Mouse (Mus musculus) neural tube, embryonic 11.5 days (tissue): ENCODE data around the gene Grk3. TPM values are rescaled to one million over a fixed set of nuclear protein-coding genes. Genes with fewer than 3 reads are reported as not detected.
A peak's percentile ranks its signal among the peaks of the same experiment; 100 is the strongest.

ENCODE experiments used
- ATAC-seq: fragments of 200-750 bp; cut with Nextera tagmentation; 2 replicates; pipeline ENCODE4 v1.8.0; 2017; ENCODE audit warnings: moderate number of reproducible peaks, mild to moderate bottlenecking, moderate TSS enrichment, moderate library complexity; ENCODE audit not compliant: insufficient read depth, low FRiP score, low TSS enrichment
- DNase-seq: peaks from one replicate; pipeline ENCODE4 v3.0.0-alpha.2; 2015; ENCODE audit warnings: low spot score
- H3K27ac ChIP-seq: fragments of 300-500 bp; sonication (generic); 2 replicates; pipeline ENCODE4 v1.5.1; 2014; ENCODE audit warnings: low read depth, mild to moderate bottlenecking, low read length
- H3K27me3 ChIP-seq: fragments of 300-500 bp; sonication (generic); 2 replicates; pipeline ENCODE4 v1.6.1; 2014; ENCODE audit warnings: mild to moderate bottlenecking, low read length, mixed read lengths; ENCODE audit not compliant: control insufficient read depth, insufficient read depth
- H3K36me3 ChIP-seq: fragments of 300-500 bp; sonication (generic); 2 replicates; pipeline ENCODE4 v1.6.1; 2014; ENCODE audit warnings: mild to moderate bottlenecking, low read length, moderate library complexity, mixed read lengths; ENCODE audit not compliant: control insufficient read depth, insufficient read depth
- H3K4me1 ChIP-seq: fragments of 300-500 bp; sonication (generic); 2 replicates; pipeline ENCODE4 v1.6.1; 2014; ENCODE audit warnings: low read length, mixed read lengths; ENCODE audit not compliant: control insufficient read depth, insufficient read depth
- H3K4me2 ChIP-seq: fragments of 300-500 bp; sonication (generic); 2 replicates; pipeline ENCODE4 v1.6.1; 2014; ENCODE audit warnings: low read depth, mild to moderate bottlenecking, moderate library complexity
- H3K4me3 ChIP-seq: fragments of 300-500 bp; sonication (generic); 2 replicates; pipeline ENCODE4 v1.5.1; 2014; ENCODE audit warnings: low read depth, low read length
- H3K9ac ChIP-seq: fragments of 300-500 bp; sonication (generic); 2 replicates; pipeline ENCODE4 v1.6.1; 2014; ENCODE audit warnings: mild to moderate bottlenecking, low read length
- H3K9me3 ChIP-seq: fragments of 300-500 bp; sonication (generic); 2 replicates; pipeline ENCODE4 v1.6.1; 2016; ENCODE audit warnings: low read length; ENCODE audit not compliant: control insufficient read depth
- WGBS: fragments of 180-500 bp; shearing (Covaris S2); extraction: QIAGEN DNeasy Blood & Tissue Kit; methylation state at CpG from one replicate; pipeline ENCODE4 v1.1.7; 2014; 5-methylcytosine and 5-hydroxymethylcytosine counted together
- polyA plus RNA-seq: library from polyadenylated mRNA; unstranded; fragments of >200 nt; fragmentation: Nextera tagmentation; extraction: Ambion mirVana; gene quantifications from 2 replicates; pipeline ENCODE4 v1.2.1, GENCODE M21; 2014

The Grk3 gene
- polyA plus RNA-seq, 1 experiment from 2014 or later = 5.9 TPM

DNA sequence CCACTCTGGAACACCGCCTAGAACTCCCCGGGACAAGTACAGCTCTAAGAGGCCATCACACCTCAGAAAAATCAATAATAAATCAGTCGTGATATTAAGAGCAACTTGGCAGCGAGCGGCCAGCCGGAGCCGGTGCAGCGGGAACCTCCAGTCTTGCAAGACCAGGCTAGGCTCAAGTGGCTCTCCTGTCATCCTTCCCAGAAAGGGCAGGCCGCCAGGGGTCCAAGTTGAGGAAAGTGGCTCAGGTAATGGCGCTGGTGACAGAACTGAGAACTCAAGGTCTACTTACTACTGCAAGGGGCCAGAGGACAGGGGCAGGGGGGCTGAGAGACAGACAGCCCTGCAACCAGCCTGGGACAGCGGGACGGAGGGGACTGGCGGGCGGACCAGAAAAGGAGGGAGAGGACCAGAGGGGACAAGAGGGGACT, 769 bp downstream of the Grk3 start:
- Histone ChIP-seq H3K9me3 (no peaks in the 10 kb centered on the region), H3K4me3 (peak overlapping the region; percentile 54), H3K4me1 (peaks cover 9% of the 10 kb centered on the region), H3K36me3 (no peaks in the 10 kb centered on the region), H3K9ac (peak overlapping the region; percentile 57), H3K4me2 (peak overlapping the region; percentile 62), H3K27ac (no peak overlapping the region), H3K27me3 (peaks cover 2% of the 10 kb centered on the region; the same call in 1 of the 2 replicates)
- DNase-seq = peak; percentile 35
- 3% methylated on average over 14 of the region's 14 CpGs for WGBS
- ATAC-seq = peak; percentile 45; the same call in 1 of the 2 replicates

DNA sequence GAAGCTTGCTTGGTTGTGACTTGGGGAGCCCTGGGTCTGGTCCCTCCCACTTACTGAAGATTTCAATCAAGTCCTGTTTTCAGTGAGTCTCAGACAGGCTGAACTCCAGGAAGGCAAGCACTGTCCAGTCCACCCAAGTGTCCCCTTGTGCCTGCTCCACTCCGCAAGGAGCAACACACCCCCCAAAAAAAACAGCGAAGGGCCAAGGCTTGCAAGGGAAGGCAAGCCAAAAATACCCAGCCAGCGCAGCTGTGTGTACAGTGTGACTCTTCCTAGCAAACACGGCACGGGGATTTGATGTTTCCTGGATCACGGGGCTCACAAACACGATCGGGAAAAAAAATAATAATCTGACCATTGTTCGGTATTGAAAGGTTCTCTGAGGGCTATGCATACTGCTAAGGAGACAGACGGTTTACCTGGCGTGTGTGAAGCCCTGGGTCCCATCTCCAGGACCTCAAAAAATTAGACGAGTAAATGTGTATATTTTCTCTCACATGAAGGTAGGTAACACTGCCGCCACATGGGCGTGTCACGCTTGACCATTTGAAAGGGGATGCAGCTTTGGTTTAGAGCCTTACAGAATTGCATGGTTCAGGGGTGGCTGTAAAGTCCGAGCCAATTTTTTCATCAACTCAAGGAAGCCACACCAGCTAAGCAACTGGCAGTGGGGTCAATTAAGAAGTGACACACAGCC, 1.3 kb downstream of the Grk3 start:
- H3K4me2 ChIP-seq = peak overlapping the region; percentile 62
- 67% methylated on average over 16 of the region's 16 CpGs for WGBS
- ATAC-seq = no peak
- H3K27me3 ChIP-seq = peaks cover 2% of the 10 kb centered on the region; the same call in 1 of the 2 replicates
- H3K27ac ChIP-seq = no peak overlapping the region
- H3K9ac ChIP-seq = no peak overlapping the region
- peak overlapping the region; percentile 54 for H3K4me3 ChIP-seq
- no peaks in the 10 kb centered on the region for H3K36me3 ChIP-seq
- H3K4me1 ChIP-seq = peaks cover 9% of the 10 kb centered on the region
- DNase-seq = no peak
- no peaks in the 10 kb centered on the region for H3K9me3 ChIP-seq

DNA sequence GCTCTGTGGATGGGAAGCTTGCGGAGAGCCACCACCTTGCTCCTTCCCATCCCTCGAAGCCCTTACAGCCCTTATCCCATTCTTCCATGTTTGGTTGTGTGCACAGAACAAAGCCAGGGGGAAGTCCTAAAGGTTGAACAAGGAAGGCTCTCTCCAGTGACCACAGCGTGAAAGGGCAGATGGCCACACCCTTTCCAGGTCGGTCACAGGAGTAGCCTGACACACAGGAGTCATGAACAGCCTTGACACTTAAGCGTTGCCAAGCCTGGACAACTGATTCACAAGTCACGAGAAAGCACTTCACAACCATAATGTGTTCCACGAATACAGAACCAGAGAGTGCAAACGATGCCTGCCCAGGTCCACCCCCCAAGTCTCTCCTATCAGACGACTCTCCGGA, 3.7 kb downstream of the Grk3 start:
- Histone ChIP-seq H3K27me3 (peaks cover 2% of the 10 kb centered on the region; the same call in 1 of the 2 replicates), H3K9ac (no peak overlapping the region), H3K4me3 (no peak overlapping the region), H3K9me3 (no peaks in the 10 kb centered on the region), H3K27ac (no peak overlapping the region), H3K4me2 (no peak overlapping the region), H3K4me1 (peaks cover 9% of the 10 kb centered on the region), H3K36me3 (no peaks in the 10 kb centered on the region)
- DNase-seq (no peak), ATAC-seq (no peak)
- 89% methylated on average over 10 of the region's 10 CpGs for WGBS

DNA sequence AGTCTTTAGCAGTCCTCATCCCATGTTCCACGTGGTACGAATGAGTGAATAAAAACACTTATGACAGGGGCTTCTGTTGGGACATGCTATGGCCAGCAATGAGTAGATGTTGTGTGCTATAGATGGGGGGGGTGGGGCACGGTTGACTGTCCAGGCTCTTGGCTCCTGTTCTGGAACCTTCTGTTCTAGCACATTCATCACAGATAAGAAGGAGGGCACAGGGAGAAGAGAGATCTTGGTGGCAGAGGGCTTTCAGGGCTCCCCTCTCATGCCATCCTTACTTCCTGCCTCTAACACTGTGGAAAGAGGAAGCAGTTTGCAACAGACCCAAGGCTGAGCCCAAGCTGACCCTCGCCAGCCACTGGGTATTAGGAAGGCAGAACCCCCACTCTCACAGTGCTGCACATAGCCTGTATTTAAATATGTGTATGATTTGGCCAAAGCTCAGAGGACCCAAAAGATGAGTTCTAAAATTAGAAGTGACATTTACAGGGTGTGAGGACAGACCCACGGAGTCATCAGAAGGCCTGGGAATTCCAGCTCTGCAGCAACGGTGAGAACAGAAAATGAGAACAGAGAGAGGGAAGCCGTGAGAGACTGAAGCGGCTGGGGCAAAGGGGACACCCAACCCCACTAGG, 6.3 kb downstream of the Grk3 start:
- no peak overlapping the region for H3K9ac ChIP-seq
- no peak overlapping the region for H3K27ac ChIP-seq
- no peaks in the 10 kb centered on the region for H3K36me3 ChIP-seq
- H3K4me1 ChIP-seq = no peaks in the 10 kb centered on the region
- DNase-seq = no peak
- no peaks in the 10 kb centered on the region for H3K9me3 ChIP-seq
- H3K27me3 ChIP-seq = no peaks in the 10 kb centered on the region
- no peak overlapping the region for H3K4me2 ChIP-seq
- no peak overlapping the region for H3K4me3 ChIP-seq
- no peak for ATAC-seq
- 91% methylated on average over 8 of the region's 8 CpGs for WGBS

DNA sequence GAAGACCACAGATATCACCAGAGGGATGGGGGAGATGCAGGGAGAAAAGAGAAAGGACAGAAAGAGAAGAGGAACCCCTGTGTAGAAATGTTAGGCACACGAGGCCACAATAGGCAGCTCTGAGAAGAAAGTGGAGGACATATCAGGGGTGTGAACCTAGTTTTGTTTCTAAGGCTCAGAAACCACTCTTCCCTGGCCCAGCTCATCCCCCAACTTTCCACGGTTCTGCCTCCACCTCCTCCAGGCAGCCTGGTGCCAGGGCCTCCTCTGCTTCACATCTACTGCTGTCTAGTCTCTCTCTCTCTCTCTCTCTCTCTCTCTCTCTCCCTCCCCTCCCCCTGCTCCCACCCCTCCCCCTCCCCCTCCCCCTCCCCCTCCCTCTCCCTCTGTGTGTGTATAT, 7.1 kb downstream of the Grk3 start:
- no peak overlapping the region for H3K9ac ChIP-seq
- no peaks in the 10 kb centered on the region for H3K27me3 ChIP-seq
- H3K4me1 ChIP-seq = no peaks in the 10 kb centered on the region
- H3K27ac ChIP-seq = no peak overlapping the region
- WGBS = 89% methylated on average over 2 of the region's 2 CpGs
- no peaks in the 10 kb centered on the region for H3K9me3 ChIP-seq
- ATAC-seq (no peak), DNase-seq (no peak)
- no peaks in the 10 kb centered on the region for H3K36me3 ChIP-seq
- H3K4me2 ChIP-seq = no peak overlapping the region
- H3K4me3 ChIP-seq = no peak overlapping the region

DNA sequence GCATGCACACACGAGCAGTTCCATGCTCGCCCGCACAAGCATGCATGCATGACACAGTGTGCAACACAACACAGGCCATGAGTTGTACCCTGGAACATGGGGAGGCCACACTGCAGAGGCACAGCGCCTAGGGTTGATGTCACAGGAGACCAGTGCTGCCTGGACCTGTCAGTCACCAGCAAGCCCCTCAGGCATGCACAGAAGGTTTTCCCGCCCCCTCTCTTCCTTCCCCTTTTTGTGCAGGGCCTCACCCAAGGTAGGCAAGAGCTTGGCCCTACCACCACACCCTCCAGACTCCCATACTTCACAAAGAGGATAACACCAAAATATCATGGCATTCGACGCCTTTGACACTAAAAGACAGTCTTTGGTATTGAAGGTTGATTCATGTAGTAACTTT, 8.6 kb downstream of the Grk3 start:
- H3K36me3 ChIP-seq = no peaks in the 10 kb centered on the region
- no peak overlapping the region for H3K4me3 ChIP-seq
- no peaks in the 10 kb centered on the region for H3K4me1 ChIP-seq
- H3K27ac ChIP-seq = no peak overlapping the region
- H3K4me2 ChIP-seq = no peak overlapping the region
- H3K9me3 ChIP-seq = no peaks in the 10 kb centered on the region
- DNase-seq (no peak), ATAC-seq (no peak)
- H3K9ac ChIP-seq = no peak overlapping the region
- no peaks in the 10 kb centered on the region for H3K27me3 ChIP-seq
- WGBS = 88% methylated on average over 7 of the region's 7 CpGs

DNA sequence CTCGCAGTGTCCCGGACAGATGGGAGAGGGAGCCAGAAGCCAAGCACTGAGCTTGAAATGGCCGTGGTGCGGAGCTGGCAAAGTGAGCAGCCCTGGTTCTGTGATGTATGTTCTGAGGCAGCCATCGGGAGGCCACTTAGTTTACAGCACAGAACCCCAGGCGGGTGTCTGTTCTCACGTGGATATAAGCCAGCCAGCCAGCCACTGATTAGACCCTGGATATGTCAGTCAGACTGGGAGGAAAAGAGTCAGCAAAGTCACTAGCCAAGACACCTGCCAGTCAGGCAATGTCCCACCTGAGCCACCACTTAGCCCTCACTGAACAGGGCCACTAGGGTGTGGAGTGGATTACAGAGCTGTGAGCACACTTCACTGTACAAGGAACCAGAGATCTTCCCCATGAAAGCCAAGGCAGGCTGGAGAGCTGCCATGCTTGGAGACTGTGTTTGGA, 9.6 kb downstream of the Grk3 start:
- WGBS = 86% methylated on average over 7 of the region's 7 CpGs
- no peak for ATAC-seq

DNA sequence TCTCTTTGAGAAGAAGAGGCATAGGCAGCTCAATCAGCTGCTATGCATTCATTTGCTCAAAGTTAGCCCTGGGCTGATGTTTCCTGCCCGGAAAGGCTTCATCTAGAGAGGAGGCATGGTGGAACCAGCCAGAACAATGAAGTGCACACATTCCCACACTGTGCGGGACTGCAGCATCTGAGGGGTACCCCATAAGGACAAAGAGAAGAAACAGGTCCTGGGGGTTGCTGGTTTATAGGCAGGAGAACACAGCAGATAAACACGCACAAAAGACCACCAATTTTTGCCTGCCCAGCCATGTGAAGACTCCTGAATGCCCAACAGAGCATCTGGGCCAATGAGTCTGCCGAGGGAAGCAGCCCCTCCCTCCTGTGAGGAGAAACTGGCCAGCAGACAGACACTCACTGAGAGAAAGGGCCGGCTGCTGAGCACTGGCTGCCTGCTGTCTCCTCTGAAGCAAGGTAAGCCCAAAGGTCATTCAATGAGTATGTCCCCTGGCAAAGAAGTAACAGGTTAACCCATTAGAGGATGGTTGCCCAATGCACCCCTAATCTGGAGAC, 12.7 kb downstream of the Grk3 start:
- H3K4me2 ChIP-seq = no peak overlapping the region
- ATAC-seq = no peak
- H3K4me3 ChIP-seq = no peak overlapping the region
- H3K9ac ChIP-seq = no peak overlapping the region
- H3K27me3 ChIP-seq = no peaks in the 10 kb centered on the region
- DNase-seq = no peak
- no peaks in the 10 kb centered on the region for H3K9me3 ChIP-seq
- no peak overlapping the region for H3K27ac ChIP-seq
- no peaks in the 10 kb centered on the region for H3K36me3 ChIP-seq
- WGBS = 41% methylated on average over 5 of the region's 5 CpGs
- no peaks in the 10 kb centered on the region for H3K4me1 ChIP-seq

More for the DNA sequence above, 9.6 kb downstream of the Grk3 start:
- Histone ChIP-seq H3K9ac (no peak overlapping the region), H3K4me3 (no peak overlapping the region), H3K27ac (no peak overlapping the region), H3K4me2 (no peak overlapping the region), H3K27me3 (no peaks in the 10 kb centered on the region), H3K36me3 (no peaks in the 10 kb centered on the region), H3K9me3 (no peaks in the 10 kb centered on the region), H3K4me1 (no peaks in the 10 kb centered on the region)
- DNase-seq = no peak
